Mouse (Mus musculus): ENCODE data around the gene Sh2d2a. TPM values are rescaled to one million over a fixed set of nuclear protein-coding genes. Genes with fewer than 3 reads are reported as not detected.

The Sh2d2a gene
- total RNA-seq (2014; rRNA removed) (not detected in 2 replicates), polyA plus RNA-seq (2015; fragmentation: Nextera tagmentation; extraction: Ambion mirVana) (not detected in 2 replicates)

GRCm38 (mm10) chr3:87846650-87847110 is at the start of gene Sh2d2a:
TSS of gene Sh2d2a (plus strand) at chr3:87846755.
- TF ChIP-seq CTCF (IDR thresholded peaks at IDR 0.05; ENCODE audit: low read depth), result no peak
- ATAC-seq, result no peak
- no peak for DNase-seq (ENCODE audit: low spot score)
- H3K27me3 ChIP-seq (ENCODE audit: insufficient read depth, low read length), result no peaks in the 10 kb centered on the region
- H3K4me3 ChIP-seq (ENCODE audit: low read length), result no peak within 1 kb of the TSS
- H3K36me3 ChIP-seq (ENCODE audit: insufficient read depth, low read length), result no peaks in the 10 kb centered on the region
- H3K4me1 ChIP-seq (ENCODE audit: insufficient read depth, low read length), result no peaks in the 10 kb centered on the region
- WGBS, result 81% methylated on average over 7 of the region's 7 CpGs
- H3K27ac ChIP-seq, result no peak within 1 kb of the TSS
- H3K9me3 ChIP-seq (ENCODE audit: low read length), result no peaks in the 10 kb centered on the region
- H3K9ac ChIP-seq (replicated peaks; ENCODE audit: low read length), result no peak within 1 kb of the TSS
- no peak within 1 kb of the TSS for H3K4me2 ChIP-seq (ENCODE audit: low read depth, low read length)

- WGBS, result 46% methylated on average over 5 of the region's 5 CpGs
- no peak for TF ChIP-seq CTCF (IDR thresholded peaks at IDR 0.05; ENCODE audit: low read depth)
- H3K4me2 ChIP-seq (ENCODE audit: low read depth, low read length), result no peak overlapping the region
- DNase-seq (ENCODE audit: low spot score) (peak; percentile 40), ATAC-seq (0 out of 2 replicates have a peak, but pooled peaks have one; percentile 15)
- no peaks in the 10 kb centered on the region for H3K9me3 ChIP-seq (ENCODE audit: low read length)
- H3K27me3 ChIP-seq (ENCODE audit: insufficient read depth, low read length), result peaks cover 21% of the 10 kb centered on the region
- H3K36me3 ChIP-seq (ENCODE audit: insufficient read depth, low read length), result no peaks in the 10 kb centered on the region
- H3K4me1 ChIP-seq (ENCODE audit: insufficient read depth, low read length), result 0 out of 2 replicates have a peak, but pooled peaks cover 9% of the 10 kb centered on the region
- no peak overlapping the region for H3K9ac ChIP-seq (replicated peaks; ENCODE audit: low read length)
- H3K27ac ChIP-seq, result no peak overlapping the region
- H3K4me3 ChIP-seq (ENCODE audit: low read length), result no peak overlapping the region
These were observed 44.9 kb upstream of the Sh2d2a start for GRCm38 (mm10) chr3:87801681-87802080.

GRCm38 (mm10) chr3:87804038-87804677 is 42.4 kb upstream of the Sh2d2a start:
- Histone ChIP-seq H3K27me3 (ENCODE audit: insufficient read depth, low read length) (peaks cover 15% of the 10 kb centered on the region), H3K4me1 (ENCODE audit: insufficient read depth, low read length) (0 out of 2 replicates have a peak, but pooled peaks cover 9% of the 10 kb centered on the region), H3K9ac (replicated peaks; ENCODE audit: low read length) (no peak overlapping the region), H3K9me3 (ENCODE audit: low read length) (no peaks in the 10 kb centered on the region), H3K4me3 (ENCODE audit: low read length) (peak overlapping the region; percentile 17), H3K27ac (no peak overlapping the region), H3K36me3 (ENCODE audit: insufficient read depth, low read length) (no peaks in the 10 kb centered on the region), H3K4me2 (ENCODE audit: low read depth, low read length) (peak overlapping the region; percentile 50)
- ATAC-seq (no peak), DNase-seq (ENCODE audit: low spot score) (no peak)
- WGBS, result 4% methylated on average over 26 of the region's 26 CpGs
- TF ChIP-seq CTCF (IDR thresholded peaks at IDR 0.05; ENCODE audit: low read depth), result no peak

GRCm38 (mm10) chr3:87809322-87809962 is 37.1 kb upstream of the Sh2d2a start:
- 5% methylated on average over 28 of the region's 28 CpGs for WGBS
- Histone ChIP-seq H3K4me2 (ENCODE audit: low read depth, low read length) (peak overlapping the region; percentile 48), H3K27me3 (ENCODE audit: insufficient read depth, low read length) (peaks cover 29% of the 10 kb centered on the region), H3K9me3 (ENCODE audit: low read length) (no peaks in the 10 kb centered on the region), H3K4me1 (ENCODE audit: insufficient read depth, low read length) (0 out of 2 replicates have a peak, but pooled peaks cover 4% of the 10 kb centered on the region), H3K27ac (no peak overlapping the region), H3K9ac (replicated peaks; ENCODE audit: low read length) (peak overlapping the region; percentile 21; the same call in 1 of the 2 replicates), H3K36me3 (ENCODE audit: insufficient read depth, low read length) (no peaks in the 10 kb centered on the region), H3K4me3 (ENCODE audit: low read length) (peak overlapping the region; percentile 21)
- DNase-seq (ENCODE audit: low spot score) (no peak), ATAC-seq (peak; percentile 63)
- no peak for TF ChIP-seq CTCF (IDR thresholded peaks at IDR 0.05; ENCODE audit: low read depth)

GRCm38 (mm10) chr3:87811297-87811696 is 35.3 kb upstream of the Sh2d2a start:
- 86% methylated on average over 8 of the region's 8 CpGs for WGBS
- DNase-seq (ENCODE audit: low spot score) (no peak), ATAC-seq (no peak)

GRCm38 (mm10) chr3:87812413-87812812 is 34.1 kb upstream of the Sh2d2a start:
- ATAC-seq (no peak), DNase-seq (ENCODE audit: low spot score) (no peak)
- TF ChIP-seq CTCF (IDR thresholded peaks at IDR 0.05; ENCODE audit: low read depth), result no peak
- H3K9me3 ChIP-seq (ENCODE audit: low read length), result no peaks in the 10 kb centered on the region
- H3K36me3 ChIP-seq (ENCODE audit: insufficient read depth, low read length), result no peaks in the 10 kb centered on the region
- H3K4me1 ChIP-seq (ENCODE audit: insufficient read depth, low read length), result 0 out of 2 replicates have a peak, but pooled peaks cover 10% of the 10 kb centered on the region
- no peak overlapping the region for H3K27ac ChIP-seq
- no peak overlapping the region for H3K4me3 ChIP-seq (ENCODE audit: low read length)
- no peak overlapping the region for H3K4me2 ChIP-seq (ENCODE audit: low read depth, low read length)
- H3K9ac ChIP-seq (replicated peaks; ENCODE audit: low read length), result no peak overlapping the region
- 79% methylated on average over 4 of the region's 4 CpGs for whole genome bisulfite sequencing
- peaks cover 29% of the 10 kb centered on the region for H3K27me3 ChIP-seq (ENCODE audit: insufficient read depth, low read length)

More at GRCm38 (mm10) chr3:87811297-87811696, 35.3 kb upstream of the Sh2d2a start:
- H3K4me1 ChIP-seq (ENCODE audit: insufficient read depth, low read length), result 0 out of 2 replicates have a peak, but pooled peaks cover 4% of the 10 kb centered on the region
- H3K27ac ChIP-seq, result no peak overlapping the region
- TF ChIP-seq CTCF (IDR thresholded peaks at IDR 0.05; ENCODE audit: low read depth), result no peak
- no peaks in the 10 kb centered on the region for H3K9me3 ChIP-seq (ENCODE audit: low read length)
- H3K36me3 ChIP-seq (ENCODE audit: insufficient read depth, low read length), result no peaks in the 10 kb centered on the region
- no peak overlapping the region for H3K9ac ChIP-seq (replicated peaks; ENCODE audit: low read length)
- no peak overlapping the region for H3K4me3 ChIP-seq (ENCODE audit: low read length)
- no peak overlapping the region for H3K4me2 ChIP-seq (ENCODE audit: low read depth, low read length)
- peaks cover 29% of the 10 kb centered on the region for H3K27me3 ChIP-seq (ENCODE audit: insufficient read depth, low read length)
